Mouse (Mus musculus) T-helper 2 cell (primary cell): ENCODE measurements around the gene Dnaja3.
"Not testable (repeated sequence)": the region's sequence is repeated elsewhere in the genome, so short reads cannot be mapped to it uniquely, and the experiment has no call there.

Experiments
- in situ Hi-C: fragments of 300-600 bp; cut with MboI, MseI; formaldehyde crosslinking; loops from one replicate; pipeline ENCODE4 v1.15.1; 2025; ENCODE audit warnings: high pct_unique_total_duplicates

Dnaja3 gene

DNA sequence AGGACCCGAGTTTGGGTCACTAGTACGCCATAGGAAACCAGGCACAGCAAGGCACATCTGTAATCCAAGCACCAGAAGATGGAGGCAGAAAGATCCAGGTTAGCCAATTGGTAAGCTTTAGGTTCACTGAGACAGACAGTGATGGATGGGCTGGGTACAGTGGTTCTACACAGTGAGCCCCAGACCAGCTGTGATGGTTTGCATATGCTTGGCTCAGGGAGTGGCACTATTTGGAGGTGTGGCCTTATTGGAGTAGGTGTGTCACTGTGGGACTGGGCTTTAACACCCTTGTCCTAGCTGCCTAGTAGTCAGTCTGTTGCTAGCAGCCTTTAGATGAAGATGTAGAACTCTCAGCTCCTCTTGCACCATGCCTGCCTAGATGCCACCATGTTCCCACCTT is 24.0 kb downstream of the Dnaja3 start:
- in situ Hi-C loops = no loop called here

GRCm38 (mm10) chr16:4665726-4666125 is 25.9 kb downstream of the Dnaja3 start:
- in situ Hi-C loops = no loop called here

GRCm38 (mm10) chr16:4667190-4667808 is 27.5 kb downstream of the Dnaja3 start:
- in situ Hi-C loops = no loop called here

GRCm38 (mm10) chr16:4670317-4670716 is 30.5 kb downstream of the Dnaja3 start:
- in situ Hi-C loops = no loop called here

DNA sequence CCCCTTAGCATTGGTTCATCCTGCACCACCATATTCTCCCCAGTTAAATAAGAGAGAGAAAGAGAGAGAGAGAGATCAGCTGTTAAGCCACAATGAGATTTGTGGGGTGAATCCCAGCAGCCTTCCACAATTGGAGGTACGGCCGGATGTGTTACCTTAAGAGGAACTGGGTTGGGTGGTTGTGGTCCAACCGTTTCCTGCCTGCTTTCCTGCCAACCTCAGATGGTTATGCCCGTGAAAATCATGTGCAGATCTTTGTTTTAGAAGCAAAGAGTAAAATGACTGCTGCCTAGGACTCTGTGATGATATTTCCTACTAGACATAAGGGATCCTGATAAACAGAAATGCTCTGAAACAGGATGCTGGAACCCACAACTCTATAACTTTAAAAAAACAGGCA is 34.3 kb downstream of the Dnaja3 start:
- in situ Hi-C loops = no loop called here

- in situ Hi-C loops = no loop called here
Observed at GRCm38 (mm10) chr16:4676836-4677235, 37.0 kb downstream of the Dnaja3 start.

GRCm38 (mm10) chr16:4678080-4678479 is 38.3 kb downstream of the Dnaja3 start:
- in situ Hi-C loops = no loop called here

GRCm38 (mm10) chr16:4679121-4680018 is 39.6 kb downstream of the Dnaja3 start, which contains the start of gene Coro7:
Gene Coro7, minus strand, starts transcription at chr16:4679777.
- in situ Hi-C loops = no loop called here

GRCm38 (mm10) chr16:4680922-4681455 is 41.2 kb downstream of the Dnaja3 start:
- in situ Hi-C loops = not testable (repeated sequence)

DNA sequence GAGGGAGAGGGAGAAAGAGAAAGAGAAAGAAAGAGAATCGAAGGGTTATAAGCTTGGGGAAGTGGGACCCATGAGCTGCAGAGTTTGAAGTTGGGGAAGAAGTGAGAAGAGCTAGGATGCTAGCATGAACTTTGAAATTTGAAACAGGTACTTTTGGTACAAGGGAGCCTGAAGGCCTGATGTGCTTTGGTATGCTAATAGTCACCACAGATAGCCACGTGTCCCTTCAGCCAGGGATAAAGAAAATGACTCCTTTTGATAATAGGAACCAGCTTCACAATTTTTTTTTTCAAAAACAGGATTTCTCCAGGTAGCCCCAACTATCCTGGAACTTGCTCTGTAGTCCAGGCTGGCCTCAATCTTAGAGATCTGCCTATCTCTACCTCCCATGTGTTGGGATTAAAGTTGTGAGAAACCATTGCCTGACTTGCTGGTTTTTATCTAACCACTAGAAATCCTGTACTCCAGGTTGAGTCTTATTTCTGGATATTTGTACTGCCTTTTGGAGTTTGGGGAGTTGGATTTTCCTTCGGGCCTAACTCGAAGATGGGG is 42.9 kb downstream of the Dnaja3 start:
- in situ Hi-C loops = no loop called here

GRCm38 (mm10) chr16:4683193-4683580 is 43.4 kb downstream of the Dnaja3 start:
- in situ Hi-C loops = no loop called here

GRCm38 (mm10) chr16:4683581-4684456 is 44.0 kb downstream of the Dnaja3 start:
- in situ Hi-C loops = no loop called here

- in situ Hi-C loops = no loop called here
Observed at GRCm38 (mm10) chr16:4684457-4684791, 44.6 kb downstream of the Dnaja3 start.

DNA sequence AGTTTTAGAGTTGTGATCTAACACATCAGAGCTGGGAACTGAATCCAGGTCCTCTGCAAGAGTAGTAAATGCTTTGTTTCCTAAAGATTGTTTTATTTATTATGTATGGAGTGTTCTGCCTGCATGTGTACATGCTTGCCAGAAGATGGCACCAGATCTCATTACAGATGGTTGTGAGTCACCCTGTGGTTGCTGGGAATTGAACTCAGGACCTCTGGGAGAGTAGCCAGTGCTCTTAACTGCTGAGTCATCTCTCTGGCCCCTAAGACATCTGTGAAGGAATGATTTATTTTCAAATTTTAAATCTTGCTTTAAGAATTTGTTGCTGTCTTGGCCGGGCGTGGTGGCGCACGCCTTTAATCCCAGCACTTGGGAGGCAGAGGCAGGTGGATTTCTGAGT is 49.6 kb downstream of the Dnaja3 start:
- in situ Hi-C loops = not testable (repeated sequence)

- in situ Hi-C loops = loop anchor here (5.0 kb wide), 1 partner anchor 71 kb away; no protein-coding TSS in a partner anchor
Observed at GRCm38 (mm10) chr16:4701211-4701610, 61.4 kb downstream of the Dnaja3 start.

DNA sequence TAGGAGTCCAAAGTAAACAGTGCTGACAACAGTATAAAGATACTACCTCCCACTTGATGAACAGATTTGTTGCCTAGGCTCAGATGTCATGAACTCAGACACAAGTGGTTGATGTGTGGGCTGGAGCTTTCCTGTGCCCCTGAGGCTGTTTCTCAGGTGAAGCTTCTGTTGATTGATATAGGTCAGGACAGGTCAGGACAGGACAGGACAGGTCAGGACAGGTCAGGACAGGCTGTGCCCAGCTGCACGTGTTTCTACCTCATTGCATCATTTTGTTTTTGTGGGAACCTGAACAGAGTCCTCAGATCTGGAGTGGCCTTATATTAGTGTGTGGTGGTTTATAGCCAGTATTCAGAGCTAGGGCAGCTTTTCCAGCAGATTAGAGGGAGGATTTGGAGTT is 62.9 kb downstream of the Dnaja3 start:
- in situ Hi-C loops = loop anchor here (5.0 kb wide), 1 partner anchor 70 kb away; no protein-coding TSS in a partner anchor

DNA sequence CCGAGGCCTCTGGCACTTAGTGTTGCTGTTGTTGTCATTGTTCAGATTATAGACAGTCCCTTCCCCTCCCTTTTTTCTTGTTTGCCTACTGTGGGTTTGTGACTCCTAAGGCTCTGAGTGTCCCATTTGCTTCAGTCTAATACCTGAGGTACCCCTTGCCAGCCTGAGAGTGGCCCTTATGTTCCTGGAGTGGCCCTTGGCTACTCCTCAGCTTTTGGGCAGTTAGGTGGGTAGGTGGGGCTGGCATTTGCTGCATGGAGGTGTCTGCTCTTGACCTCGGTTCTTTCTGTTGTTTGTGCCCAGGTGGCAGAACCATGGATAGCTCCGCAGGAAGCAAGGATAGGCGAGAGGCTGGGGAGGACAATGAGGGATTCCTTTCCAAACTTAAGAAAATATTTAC is 65.8 kb downstream of the Dnaja3 start:
- in situ Hi-C loops = no loop called here

- in situ Hi-C loops = no loop called here
Observed at GRCm38 (mm10) chr16:4711173-4711572, 71.4 kb downstream of the Dnaja3 start.

DNA sequence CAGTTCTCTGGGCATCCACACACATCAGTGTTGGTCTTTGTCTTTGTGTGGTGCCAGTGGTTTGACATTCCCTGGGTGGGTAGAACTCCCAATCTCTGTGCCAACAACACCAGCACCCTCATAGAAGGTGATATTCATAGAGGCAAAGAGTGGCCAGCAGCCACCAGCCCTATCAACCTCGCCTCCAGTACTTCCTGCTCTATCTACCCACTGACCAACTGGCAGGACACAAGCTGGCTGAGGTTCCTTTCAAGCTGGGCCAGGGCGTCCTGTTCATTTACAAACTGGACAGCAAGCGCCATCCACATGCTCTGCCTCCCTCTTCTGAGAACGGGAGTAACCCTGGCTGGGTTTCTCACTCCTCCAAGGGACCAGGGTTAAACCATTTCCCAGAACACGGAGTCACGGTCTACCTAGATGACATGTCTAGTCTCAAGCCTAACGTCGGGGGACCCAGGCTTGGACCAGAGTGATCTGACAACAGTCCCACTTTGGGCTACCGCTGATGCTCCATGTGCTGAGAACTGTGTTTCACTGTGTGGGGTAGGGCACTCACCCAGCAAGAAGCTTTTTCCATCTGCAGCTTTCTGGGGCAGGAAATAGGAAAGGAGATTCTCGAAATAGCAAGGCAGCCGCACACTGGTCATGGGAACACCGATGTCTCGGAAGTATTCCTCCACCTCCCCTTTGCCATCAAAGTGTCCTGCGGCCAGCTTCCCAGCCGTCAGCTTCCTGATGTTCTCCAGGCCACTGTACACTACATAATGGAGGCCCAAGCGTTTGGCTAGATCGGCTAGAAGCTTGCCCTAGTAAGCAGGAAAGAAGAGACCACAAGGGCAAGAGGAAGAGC is 74.3 kb downstream of the Dnaja3 start:
- in situ Hi-C loops = no loop called here

GRCm38 (mm10) chr16:4717866-4718265 is 78.1 kb downstream of the Dnaja3 start:
- in situ Hi-C loops = no loop called here
